In the genomic region with DNA sequence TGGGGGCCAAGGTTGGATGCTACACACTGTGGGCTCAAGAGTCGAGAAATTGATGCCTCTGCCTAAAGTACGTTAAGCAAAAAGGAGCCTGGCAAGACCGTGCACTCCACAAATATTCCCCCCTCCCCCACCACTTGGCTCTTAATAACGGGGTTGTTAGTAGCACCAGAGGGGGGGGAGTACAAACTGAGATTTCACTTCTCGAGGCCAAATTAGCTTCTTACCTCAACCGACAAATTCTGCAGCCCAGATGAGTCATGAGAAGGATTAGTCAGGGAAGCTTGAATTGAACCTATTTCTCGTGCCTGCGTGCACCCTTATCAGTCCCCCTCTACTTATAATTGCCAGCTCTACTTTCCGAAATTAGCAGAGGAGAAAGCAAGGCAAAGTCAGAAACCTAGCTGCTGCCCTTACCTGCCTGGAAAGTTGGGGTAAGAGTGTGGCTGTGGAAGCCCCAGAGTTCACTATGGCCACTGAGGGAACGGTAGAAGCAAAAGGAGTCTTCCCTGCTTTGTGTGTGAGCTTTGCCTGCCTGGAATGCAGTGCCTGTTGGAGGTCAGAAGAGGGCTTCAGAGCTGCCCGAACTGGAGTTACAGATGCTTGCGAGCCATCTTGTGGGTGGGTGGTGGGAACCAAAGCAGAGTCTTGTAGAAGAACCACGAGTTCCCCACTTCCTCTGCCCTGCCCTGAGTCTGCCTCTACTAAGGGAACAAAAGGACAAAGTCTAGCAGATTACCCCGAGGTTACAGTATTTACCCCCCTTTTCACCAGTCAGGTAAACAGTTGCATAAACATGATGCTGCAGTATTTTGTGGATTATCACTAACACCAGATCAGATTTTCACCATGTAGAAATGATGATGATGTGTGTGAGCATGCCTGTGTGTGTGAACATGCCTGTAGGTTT, we compare ENCODE assay signal across 10 mouse cellular contexts.
A peak's percentile ranks its signal among the peaks of the same experiment; 100 is the strongest.
DNase-seq lines count a peak whose midpoint lies in the region; ATAC-seq and TF ChIP-seq lines count a peak whose summit lies in the region.
"Had no signal": no experiment of that assay in that cellular context is flagged by ENCODE, and none has a peak within 500 bp of the region (broad histone marks: within the 10 kb centered on the region; RNA-seq: fewer than 3 reads in every experiment).

No protein-coding gene starts in this region.

- 0 out of 2 replicates have a peak, but pooled peaks have one; percentile 13 for TF ChIP-seq CTCF in kidney, adult 2 months (conservative IDR thresholded peaks at IDR 0.05; ENCODE audit: insufficient read depth, insufficient read length, low read depth, low read length)

- H3K36me3 ChIP-seq in kidney, adult 2 months (ENCODE audit: control insufficient read depth, insufficient read depth, low read length): no peaks in the 10 kb centered on the region
- no peaks in the 10 kb centered on the region for H3K36me3 ChIP-seq in kidney, embryonic 14.5 days (ENCODE audit: control insufficient read depth, insufficient read depth, low read length)
- no peaks in the 10 kb centered on the region for H3K36me3 ChIP-seq in heart, embryonic 15.5 days

- DNase-seq in kidney, adult 2 months: no peak
- DNase-seq in 3T3-L1 (ENCODE audit: low read depth, low spot score): peak; percentile 4
- DNase-seq in adrenal gland, postnatal 10 days: peak; percentile 23
- DNase-seq in gastrocnemius, postnatal 4 days (ENCODE audit: low spot score in 2 of 2): no peak
- no peak for DNase-seq in urinary bladder, postnatal 25 days (ENCODE audit: low spot score)
- no peak for DNase-seq in ovary, postnatal 10 days (ENCODE audit: low spot score)
- DNase-seq: kidney, adult 18-20 months; thymus, postnatal 25 days had no signal

- H3K9me3 ChIP-seq in kidney, embryonic 14.5 days (ENCODE audit: control insufficient read depth, low read length): no peaks in the 10 kb centered on the region
- no peaks in the 10 kb centered on the region for H3K9me3 ChIP-seq in heart, embryonic 15.5 days (replicated peaks)

- 50% methylated on average over 14 of the region's 14 CpGs for WGBS in kidney, adult 2 months
- WGBS in kidney, embryonic 14.5 days: 53% methylated on average over 14 of the region's 14 CpGs
- WGBS in heart, embryonic 15.5 days: 37% methylated on average over 14 of the region's 14 CpGs

- no peak overlapping the region for H3K4me2 ChIP-seq in kidney, embryonic 14.5 days (replicated peaks; ENCODE audit: low read depth, low read length)
- peak overlapping the region; percentile 55 for H3K4me2 ChIP-seq in heart, embryonic 15.5 days

- no peak overlapping the region for H3K4me3 ChIP-seq in kidney, adult 2 months (ENCODE audit: insufficient read depth, low read depth, low read length)
- no peak overlapping the region for H3K4me3 ChIP-seq in kidney, embryonic 14.5 days (ENCODE audit: low read length)
- peak overlapping the region; percentile 27 for H3K4me3 ChIP-seq in heart, embryonic 15.5 days

- no peaks in the 10 kb centered on the region for H3K27me3 ChIP-seq in kidney, adult 2 months (replicated peaks; ENCODE audit: control insufficient read depth, insufficient read depth, low read length)
- H3K27me3 ChIP-seq in kidney, embryonic 14.5 days (ENCODE audit: control insufficient read depth, insufficient read depth, low read length): no peaks in the 10 kb centered on the region
- H3K27me3 ChIP-seq in heart, embryonic 15.5 days: no peaks in the 10 kb centered on the region

- no peak overlapping the region for H3K9ac ChIP-seq in kidney, embryonic 14.5 days (ENCODE audit: low read depth, low read length)
- H3K9ac ChIP-seq in heart, embryonic 15.5 days: peak overlapping the region; percentile 28; the same call in 1 of the 2 replicates

- no peak overlapping the region for H3K27ac ChIP-seq in kidney, adult 2 months (ENCODE audit: insufficient read depth, low read depth, low read length)
- no peak overlapping the region for H3K27ac ChIP-seq in kidney, embryonic 14.5 days (ENCODE audit: low read depth, low read length)
- H3K27ac ChIP-seq in heart, embryonic 15.5 days: peak overlapping the region; percentile 84

- no peak for ATAC-seq in kidney, embryonic 14.5 days (ENCODE audit: low FRiP score, low TSS enrichment)
- peak; percentile 48; the same call in 1 of the 2 replicates for ATAC-seq in heart, embryonic 15.5 days (replicated peaks; ENCODE audit: insufficient number of reproducible peaks, insufficient read depth, low FRiP score, low read depth)

- H3K4me1 ChIP-seq in kidney, adult 2 months (ENCODE audit: control insufficient read depth, insufficient read depth, low read length): no peaks in the 10 kb centered on the region; the same call in 1 of the 2 replicates
- H3K4me1 ChIP-seq in kidney, embryonic 14.5 days (ENCODE audit: control insufficient read depth, insufficient read depth, low read length): no peaks in the 10 kb centered on the region
- H3K4me1 ChIP-seq in heart, embryonic 15.5 days (replicated peaks): peaks cover 21% of the 10 kb centered on the region

- TF ChIP-seq POLR2A in kidney, adult 2 months (IDR thresholded peaks at IDR 0.05; ENCODE audit: low read depth, low read length): no peak

Comparison
In these comparisons a context has a peak if more than half of its experiments do, and no peak if none do; other contexts are left out.
1. DNase-seq: peak in 3T3-L1 (single experiment) and adrenal gland, postnatal 10 days (single experiment); none in kidney, adult 2 months (single experiment), gastrocnemius, postnatal 4 days (0 of 2), urinary bladder, postnatal 25 days (single experiment) and ovary, postnatal 10 days (single experiment).